ENCODE assay signal across 9 mouse cellular contexts in genomic region chr1:73942243-73942642, GRCm38 (mm10).
DNase-seq lines count a peak whose midpoint lies in the region; ATAC-seq lines count a peak whose summit lies in the region.
"Had no signal": no experiment of that assay in that cellular context is flagged by ENCODE, and none has a peak within 500 bp of the region (broad histone marks: within the 10 kb centered on the region; RNA-seq: fewer than 3 reads in every experiment).

No protein-coding gene starts in this region.

- no peak for DNase-seq in hindbrain, embryonic 11.5 days (ENCODE audit: low spot score)
- DNase-seq in hindbrain, embryonic 14.5 days (ENCODE audit: low spot score): no peak
- peak; percentile 42 for DNase-seq in 3T3-L1 (ENCODE audit: low read depth, low spot score)
- DNase-seq in embryonic facial prominence, embryonic 14.5 days (ENCODE audit: low spot score): peak; percentile 90
- DNase-seq in heart, postnatal 4 days: peak; percentile 80
- DNase-seq in adrenal gland, adult 2 months: no peak
- no peak for DNase-seq in frontal cortex, postnatal 10 days (ENCODE audit: low spot score in 2 of 2)
- no peak for DNase-seq in adrenal gland, adult 18-20 months (ENCODE audit: low spot score in 2 of 2)

- WGBS in hindbrain, embryonic 11.5 days: 50% methylated on average over 2 of the region's 2 CpGs
- WGBS in hindbrain, embryonic 14.5 days: 36% methylated on average over 2 of the region's 2 CpGs
- 37% methylated on average over 2 of the region's 2 CpGs for WGBS in embryonic facial prominence, embryonic 14.5 days

- H3K36me3 ChIP-seq in hindbrain, embryonic 11.5 days (ENCODE audit: control insufficient read depth, insufficient read depth, low read length): no peaks in the 10 kb centered on the region
- H3K36me3 ChIP-seq in hindbrain, embryonic 14.5 days (replicated peaks; ENCODE audit: control insufficient read depth, insufficient read depth): no peaks in the 10 kb centered on the region
- peaks cover 9% of the 10 kb centered on the region; the same call in 1 of the 2 replicates for H3K36me3 ChIP-seq in embryonic facial prominence, embryonic 14.5 days (ENCODE audit: control insufficient read depth, insufficient read depth, low read length)

- 0 out of 2 replicates have a peak overlapping the region, but pooled peaks have one; percentile 11 for H3K9ac ChIP-seq in hindbrain, embryonic 11.5 days (ENCODE audit: low read depth, low read length)
- H3K9ac ChIP-seq in hindbrain, embryonic 14.5 days: no peak overlapping the region
- no peak overlapping the region for H3K9ac ChIP-seq in embryonic facial prominence, embryonic 14.5 days (ENCODE audit: low read depth, low read length)

- H3K9me3 ChIP-seq in hindbrain, embryonic 11.5 days (ENCODE audit: control insufficient read depth, low read length): no peaks in the 10 kb centered on the region
- no peaks in the 10 kb centered on the region for H3K9me3 ChIP-seq in hindbrain, embryonic 14.5 days (ENCODE audit: control insufficient read depth, low read length)
- H3K9me3 ChIP-seq in embryonic facial prominence, embryonic 14.5 days (ENCODE audit: control insufficient read depth, low read length): no peaks in the 10 kb centered on the region

- H3K4me2 ChIP-seq in hindbrain, embryonic 11.5 days (replicated peaks; ENCODE audit: low read depth, low read length): no peak overlapping the region
- H3K4me2 ChIP-seq in hindbrain, embryonic 14.5 days (replicated peaks): no peak overlapping the region
- H3K4me2 ChIP-seq in embryonic facial prominence, embryonic 14.5 days (ENCODE audit: low read depth, low read length): no peak overlapping the region

- H3K27me3 ChIP-seq in hindbrain, embryonic 11.5 days (ENCODE audit: control insufficient read depth, insufficient read depth, low read length): no peaks in the 10 kb centered on the region
- H3K27me3 ChIP-seq in hindbrain, embryonic 14.5 days (ENCODE audit: control insufficient read depth, insufficient read depth, low read length): no peaks in the 10 kb centered on the region
- H3K27me3 ChIP-seq in embryonic facial prominence, embryonic 14.5 days (replicated peaks; ENCODE audit: control insufficient read depth, insufficient read depth, low read length): no peaks in the 10 kb centered on the region
- H3K27me3 ChIP-seq: CH12.LX had no signal

- ATAC-seq in hindbrain, embryonic 11.5 days (ENCODE audit: low FRiP score): no peak
- ATAC-seq in hindbrain, embryonic 14.5 days (ENCODE audit: low FRiP score): no peak
- ATAC-seq in embryonic facial prominence, embryonic 14.5 days (ENCODE audit: low read depth): peak; percentile 86

- no peaks in the 10 kb centered on the region for H3K4me1 ChIP-seq in hindbrain, embryonic 11.5 days (replicated peaks; ENCODE audit: control insufficient read depth, insufficient read depth, low read length)
- H3K4me1 ChIP-seq in hindbrain, embryonic 14.5 days (replicated peaks; ENCODE audit: control insufficient read depth, insufficient read depth, low read length): peaks cover 13% of the 10 kb centered on the region; the same call in 1 of the 2 replicates
- H3K4me1 ChIP-seq in embryonic facial prominence, embryonic 14.5 days (ENCODE audit: control insufficient read depth, insufficient read depth, low read length): peaks cover 27% of the 10 kb centered on the region

- no peak overlapping the region for H3K4me3 ChIP-seq in hindbrain, embryonic 11.5 days (ENCODE audit: low read depth, low read length)
- H3K4me3 ChIP-seq in hindbrain, embryonic 14.5 days (replicated peaks; ENCODE audit: low read length): no peak overlapping the region
- no peak overlapping the region for H3K4me3 ChIP-seq in embryonic facial prominence, embryonic 14.5 days (ENCODE audit: low read depth, low read length)

- no peak overlapping the region for H3K27ac ChIP-seq in hindbrain, embryonic 11.5 days (ENCODE audit: low read depth, low read length)
- no peak overlapping the region for H3K27ac ChIP-seq in hindbrain, embryonic 14.5 days
- H3K27ac ChIP-seq in embryonic facial prominence, embryonic 14.5 days (replicated peaks; ENCODE audit: low read depth, low read length): peak overlapping the region; percentile 87

Comparison
In these comparisons a context has a peak if more than half of its experiments do, and no peak if none do; other contexts are left out.
1. DNase-seq: peak in 3T3-L1 (single experiment), embryonic facial prominence, embryonic 14.5 days (single experiment) and heart, postnatal 4 days (single experiment); none in hindbrain, embryonic 11.5 days (single experiment), hindbrain, embryonic 14.5 days (single experiment), adrenal gland, adult 2 months (single experiment), frontal cortex, postnatal 10 days (0 of 2) and adrenal gland, adult 18-20 months (0 of 2).